Mouse (Mus musculus) neural tube, embryonic 14.5 days (tissue): ENCODE data around the gene Epb42. TPM values are rescaled to one million over a fixed set of nuclear protein-coding genes. Genes with fewer than 3 reads are reported as not detected.
"Not testable (repeated sequence)": the region's sequence is repeated elsewhere in the genome, so short reads cannot be mapped to it uniquely, and the experiment has no call there.

Experiments used
- ATAC-seq: fragments of 200-750 bp; cut with Nextera tagmentation; 2 replicates; pipeline ENCODE4 v1.8.0; 2017; ENCODE audit warnings: low read depth, mild to moderate bottlenecking, moderate TSS enrichment, moderate library complexity
- H3K27ac ChIP-seq: fragments of 300-500 bp; sonication (generic); 2 replicates; pipeline ENCODE4 v1.5.1; 2014; ENCODE audit warnings: low read depth, mild to moderate bottlenecking, control low read depth, low read length, moderate library complexity, mixed read lengths
- H3K27me3 ChIP-seq: fragments of 300-500 bp; sonication (generic); 2 replicates; pipeline ENCODE4 v1.6.1; 2014; ENCODE audit warnings: low read length; ENCODE audit not compliant: control insufficient read depth, insufficient read depth
- H3K36me3 ChIP-seq: fragments of 300-500 bp; sonication (generic); 2 replicates; pipeline ENCODE4 v1.6.1; 2014; ENCODE audit warnings: low read length, mixed read lengths; ENCODE audit not compliant: control insufficient read depth, insufficient read depth
- H3K4me1 ChIP-seq: fragments of 300-500 bp; sonication (generic); 2 replicates; pipeline ENCODE4 v1.6.1; 2014; ENCODE audit warnings: low read length; ENCODE audit not compliant: control insufficient read depth, insufficient read depth
- H3K4me2 ChIP-seq: fragments of 300-500 bp; sonication (generic); 2 replicates; pipeline ENCODE4 v1.6.1; 2014; ENCODE audit warnings: mild to moderate bottlenecking, low read depth, low read length, control low read depth
- H3K4me3 ChIP-seq: fragments of 300-500 bp; sonication (generic); 2 replicates; pipeline ENCODE4 v1.5.1; 2014; ENCODE audit warnings: low read depth, low read length, control low read depth, mixed read lengths
- H3K9ac ChIP-seq: fragments of 300-500 bp; sonication (generic); replicated peaks from 2 replicates; pipeline ENCODE4 v1.6.1; 2014; ENCODE audit warnings: low read depth, mild to moderate bottlenecking, control low read depth, low read length, mixed read lengths
- H3K9me3 ChIP-seq: fragments of 300-500 bp; sonication (generic); 2 replicates; pipeline ENCODE4 v1.6.1; 2016; ENCODE audit warnings: low read length; ENCODE audit not compliant: control insufficient read depth
- WGBS: fragments of 180-500 bp; shearing (Covaris S2); extraction: QIAGEN DNeasy Blood & Tissue Kit; methylation state at CpG from one replicate; pipeline ENCODE4 v1.1.7; 2014; 5-methylcytosine and 5-hydroxymethylcytosine counted together
- polyA plus RNA-seq: library from polyadenylated mRNA; unstranded; fragments of >200 nt; fragmentation: Nextera tagmentation; extraction: Ambion mirVana; gene quantifications from 2 replicates; pipeline ENCODE4 v1.2.1, GENCODE M21; 2014

The Epb42 gene
- polyA plus RNA-seq, 1 experiment from 2014 or later, result 0.27 TPM

DNA sequence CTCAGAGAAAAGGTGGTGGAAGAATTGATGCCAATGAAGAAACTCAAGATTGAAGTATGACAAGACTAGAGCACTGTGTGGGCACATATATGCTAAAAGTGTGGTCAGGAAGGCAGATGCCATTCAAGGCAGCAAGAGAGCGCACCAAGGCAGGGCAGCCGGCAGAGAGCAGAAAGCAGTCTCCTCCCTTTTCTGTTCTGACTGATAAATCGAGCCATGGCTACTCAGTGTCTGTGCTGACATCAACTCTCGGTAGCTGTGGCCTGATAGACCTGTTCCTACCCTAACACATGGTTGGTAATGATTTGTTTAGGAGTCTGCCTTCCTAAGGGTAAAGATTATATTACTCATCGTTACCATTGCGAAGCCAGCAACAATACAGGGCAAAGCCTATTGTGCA lies 19.0 kb upstream of the Epb42 start:
- no peaks in the 10 kb centered on the region for H3K9me3 ChIP-seq
- H3K4me3 ChIP-seq, result no peak overlapping the region
- H3K36me3 ChIP-seq, result no peaks in the 10 kb centered on the region
- no peak overlapping the region for H3K9ac ChIP-seq
- H3K4me1 ChIP-seq, result no peaks in the 10 kb centered on the region
- H3K27me3 ChIP-seq, result no peaks in the 10 kb centered on the region
- H3K27ac ChIP-seq, result no peak overlapping the region
- no peak for ATAC-seq
- H3K4me2 ChIP-seq, result no peak overlapping the region
- 92% methylated on average over 6 of the region's 6 CpGs for WGBS

- WGBS, result 83% methylated on average over 2 of the region's 2 CpGs
- no peaks in the 10 kb centered on the region for H3K27me3 ChIP-seq
- no peaks in the 10 kb centered on the region for H3K9me3 ChIP-seq
These were observed 17.2 kb upstream of the Epb42 start for GRCm38 (mm10) chr2:121054060-121054459.

GRCm38 (mm10) chr2:121052176-121052575 lies 15.3 kb upstream of the Epb42 start:
- no peak overlapping the region for H3K4me2 ChIP-seq
- no peak for ATAC-seq
- H3K27ac ChIP-seq, result no peak overlapping the region
- H3K4me3 ChIP-seq, result no peak overlapping the region
- no peak overlapping the region for H3K9ac ChIP-seq
- H3K27me3 ChIP-seq, result no peaks in the 10 kb centered on the region
- H3K36me3 ChIP-seq, result no peaks in the 10 kb centered on the region
- no peaks in the 10 kb centered on the region for H3K9me3 ChIP-seq
- WGBS, result 90% methylated on average over 5 of the region's 5 CpGs
- H3K4me1 ChIP-seq, result no peaks in the 10 kb centered on the region

More at GRCm38 (mm10) chr2:121054060-121054459, 17.2 kb upstream of the Epb42 start:
- no peak overlapping the region for H3K4me2 ChIP-seq
- H3K36me3 ChIP-seq, result no peaks in the 10 kb centered on the region
- H3K4me1 ChIP-seq, result no peaks in the 10 kb centered on the region
- H3K27ac ChIP-seq, result no peak overlapping the region
- H3K9ac ChIP-seq, result no peak overlapping the region
- ATAC-seq, result no peak
- no peak overlapping the region for H3K4me3 ChIP-seq

- no peak overlapping the region for H3K4me3 ChIP-seq
- no peak overlapping the region for H3K9ac ChIP-seq
- no peak overlapping the region for H3K4me2 ChIP-seq
- H3K27ac ChIP-seq, result no peak overlapping the region
- no peaks in the 10 kb centered on the region for H3K9me3 ChIP-seq
- no peaks in the 10 kb centered on the region for H3K27me3 ChIP-seq
- 69% methylated on average over 4 of the region's 4 CpGs for WGBS
- H3K4me1 ChIP-seq, result no peaks in the 10 kb centered on the region
- H3K36me3 ChIP-seq, result no peaks in the 10 kb centered on the region
- ATAC-seq, result no peak
These were observed 8.8 kb upstream of the Epb42 start for GRCm38 (mm10) chr2:121045653-121046052.

- no peaks in the 10 kb centered on the region for H3K36me3 ChIP-seq
- no peak overlapping the region for H3K27ac ChIP-seq
- no peak overlapping the region for H3K9ac ChIP-seq
- H3K4me1 ChIP-seq, result no peaks in the 10 kb centered on the region
- H3K9me3 ChIP-seq, result no peaks in the 10 kb centered on the region
- no peak overlapping the region for H3K4me3 ChIP-seq
- H3K27me3 ChIP-seq, result no peaks in the 10 kb centered on the region
- no peak overlapping the region for H3K4me2 ChIP-seq
- WGBS, result 50% methylated on average over 5 of the region's 5 CpGs
- ATAC-seq, result no peak
These were observed 4.2 kb upstream of the Epb42 start for GRCm38 (mm10) chr2:121041098-121041497.

DNA sequence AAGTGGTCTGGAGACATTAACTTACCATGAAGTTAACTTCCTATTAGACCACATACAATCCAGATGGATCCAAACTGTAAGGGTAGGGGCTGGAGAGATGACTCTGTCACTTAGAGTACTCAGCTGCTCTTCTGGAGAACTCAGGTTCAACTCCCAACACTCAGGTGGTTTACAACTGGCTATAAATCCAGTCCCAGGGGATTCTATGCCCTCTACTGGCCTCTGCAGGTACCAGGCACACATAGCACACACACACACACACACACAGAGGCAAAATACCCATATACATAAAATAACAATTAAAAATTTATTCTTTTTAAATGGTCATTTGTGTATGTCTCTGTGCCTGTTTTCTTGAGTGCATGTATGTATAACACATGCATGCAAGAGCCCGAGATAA lies 2.5 kb upstream of the Epb42 start:
- no peak for ATAC-seq
- H3K27ac ChIP-seq, result no peak overlapping the region
- 100% methylated on average over 1 of the region's 1 CpGs for WGBS

GRCm38 (mm10) chr2:121038851-121039250 lies 2.0 kb upstream of the Epb42 start:
- not testable (repeated sequence) for H3K36me3 ChIP-seq, ATAC-seq
- WGBS, result 92% methylated on average over 1 of the region's 1 CpGs

More for the DNA sequence above, 2.5 kb upstream of the Epb42 start:
- Histone ChIP-seq H3K4me3 (no peak overlapping the region), H3K9ac (no peak overlapping the region), H3K36me3 (no peaks in the 10 kb centered on the region), H3K4me1 (no peaks in the 10 kb centered on the region), H3K27me3 (no peaks in the 10 kb centered on the region), H3K9me3 (no peaks in the 10 kb centered on the region), H3K4me2 (no peak overlapping the region)

DNA sequence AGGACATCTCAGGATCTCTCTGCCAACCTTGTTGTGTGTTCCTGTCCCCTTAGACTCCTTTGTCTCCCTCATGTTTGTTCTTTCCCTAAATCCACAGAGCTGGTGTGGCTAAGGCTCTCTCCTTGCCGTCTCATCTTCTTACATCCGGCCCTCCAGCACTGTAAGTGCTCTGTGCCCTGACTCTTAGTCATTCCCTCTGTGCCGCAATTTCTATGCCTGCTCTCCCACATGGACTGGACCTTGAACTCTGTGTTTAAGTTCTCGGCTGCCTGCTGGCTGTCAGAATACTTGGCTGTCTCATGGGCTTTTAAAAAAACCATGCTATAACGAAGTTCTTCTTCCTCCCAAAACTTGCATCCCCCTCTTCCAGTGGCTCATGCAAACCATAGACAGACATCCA lies 14.0 kb downstream of the Epb42 start:
- WGBS, result 72% methylated on average over 5 of the region's 5 CpGs
- Histone ChIP-seq H3K36me3 (peaks cover under 1% of the 10 kb centered on the region; the same call in 1 of the 2 replicates), H3K9me3 (no peaks in the 10 kb centered on the region), H3K4me3 (no peak overlapping the region), H3K9ac (no peak overlapping the region), H3K4me1 (no peaks in the 10 kb centered on the region), H3K27ac (no peak overlapping the region), H3K4me2 (no peak overlapping the region), H3K27me3 (no peaks in the 10 kb centered on the region)
- ATAC-seq, result no peak

More at GRCm38 (mm10) chr2:121038851-121039250, 2.0 kb upstream of the Epb42 start:
- H3K4me3 ChIP-seq, H3K4me2 ChIP-seq, H3K4me1 ChIP-seq, H3K9me3 ChIP-seq, H3K27me3 ChIP-seq, H3K27ac ChIP-seq, H3K9ac ChIP-seq: not testable (repeated sequence)

DNA sequence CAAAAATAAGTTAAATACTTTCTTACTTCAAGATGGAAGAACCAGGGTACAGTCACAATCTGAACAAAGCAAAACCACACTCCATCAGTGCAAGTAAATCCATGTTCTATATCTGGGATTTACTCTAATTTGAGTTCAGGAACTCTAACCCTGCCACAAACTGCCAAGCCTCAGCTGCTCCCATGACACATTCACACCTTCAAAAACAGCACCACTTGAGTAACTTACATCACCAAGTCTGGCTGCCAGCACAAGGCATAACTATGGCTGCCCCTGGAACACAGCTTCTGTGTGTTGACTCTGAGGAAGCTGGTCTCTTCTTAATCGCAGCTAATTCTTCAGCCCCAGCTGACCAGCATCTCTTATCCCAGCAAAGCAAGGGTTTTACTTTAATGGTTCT lies 19.7 kb downstream of the Epb42 start:
- Histone ChIP-seq H3K4me1 (no peaks in the 10 kb centered on the region), H3K27me3 (no peaks in the 10 kb centered on the region), H3K9ac (no peak overlapping the region), H3K27ac (no peak overlapping the region), H3K36me3 (peaks cover 43% of the 10 kb centered on the region), H3K9me3 (0 out of 2 replicates have a peak, but pooled peaks cover 3% of the 10 kb centered on the region), H3K4me3 (no peak overlapping the region), H3K4me2 (no peak overlapping the region)
- 97% methylated on average over 1 of the region's 1 CpGs for WGBS
- no peak for ATAC-seq
